Mouse (Mus musculus): ENCODE data around the gene Arsj. TPM values are rescaled to one million over a fixed set of nuclear protein-coding genes. Genes with fewer than 3 reads are reported as not detected.

The Arsj gene
- polyA plus RNA-seq, 1 experiment from 2014 or later: 2.2 TPM

GRCm38 (mm10) chr3:126439331-126439730 lies 75.8 kb downstream of the Arsj start:
- H3K4me2 ChIP-seq: no peak overlapping the region
- H3K9ac ChIP-seq: no peak overlapping the region
- H3K4me1 ChIP-seq: no peaks in the 10 kb centered on the region
- no peaks in the 10 kb centered on the region for H3K27me3 ChIP-seq (replicated peaks)
- no peak overlapping the region for H3K27ac ChIP-seq
- no peaks in the 10 kb centered on the region for H3K9me3 ChIP-seq
- 59% methylated on average over 6 of the region's 6 CpGs for WGBS
- ATAC-seq (ENCODE audit: insufficient read depth, low FRiP score, low read depth): no peak
- no peak overlapping the region for H3K4me3 ChIP-seq (replicated peaks)
- H3K36me3 ChIP-seq: no peaks in the 10 kb centered on the region

- H3K27me3 ChIP-seq (replicated peaks): no peaks in the 10 kb centered on the region
- H3K9ac ChIP-seq: no peak overlapping the region
- ATAC-seq (ENCODE audit: insufficient read depth, low FRiP score, low read depth): no peak
- WGBS: 57% methylated on average over 6 of the region's 6 CpGs
- no peaks in the 10 kb centered on the region for H3K9me3 ChIP-seq
- no peaks in the 10 kb centered on the region for H3K4me1 ChIP-seq
- H3K36me3 ChIP-seq: no peaks in the 10 kb centered on the region
- H3K27ac ChIP-seq: no peak overlapping the region
- H3K4me3 ChIP-seq (replicated peaks): no peak overlapping the region
- H3K4me2 ChIP-seq: no peak overlapping the region
Measured at GRCm38 (mm10) chr3:126449058-126449457, 85.6 kb downstream of the Arsj start.

GRCm38 (mm10) chr3:126449515-126449914 lies 86.0 kb downstream of the Arsj start:
- WGBS: 49% methylated on average over 2 of the region's 2 CpGs
- Histone ChIP-seq H3K27me3 (replicated peaks) (no peaks in the 10 kb centered on the region), H3K36me3 (no peaks in the 10 kb centered on the region), H3K4me3 (replicated peaks) (no peak overlapping the region), H3K9ac (no peak overlapping the region), H3K9me3 (no peaks in the 10 kb centered on the region), H3K4me2 (no peak overlapping the region), H3K27ac (no peak overlapping the region), H3K4me1 (no peaks in the 10 kb centered on the region)
- no peak for ATAC-seq (ENCODE audit: insufficient read depth, low FRiP score, low read depth)

GRCm38 (mm10) chr3:126455787-126456482 lies 92.5 kb downstream of the Arsj start:
- no peak overlapping the region for H3K4me2 ChIP-seq
- H3K4me1 ChIP-seq: no peaks in the 10 kb centered on the region
- no peak overlapping the region for H3K4me3 ChIP-seq (replicated peaks)
- ATAC-seq (ENCODE audit: insufficient read depth, low FRiP score, low read depth): no peak
- WGBS: 49% methylated on average over 7 of the region's 7 CpGs
- H3K9me3 ChIP-seq: no peaks in the 10 kb centered on the region
- no peak overlapping the region for H3K9ac ChIP-seq
- H3K27ac ChIP-seq: no peak overlapping the region
- H3K36me3 ChIP-seq: no peaks in the 10 kb centered on the region
- H3K27me3 ChIP-seq (replicated peaks): no peaks in the 10 kb centered on the region

GRCm38 (mm10) chr3:126463119-126463815 lies 99.8 kb downstream of the Arsj start:
- no peak overlapping the region for H3K4me3 ChIP-seq (replicated peaks)
- WGBS: 69% methylated on average over 4 of the region's 4 CpGs
- H3K27me3 ChIP-seq (replicated peaks): no peaks in the 10 kb centered on the region
- no peak overlapping the region for H3K4me2 ChIP-seq
- H3K9me3 ChIP-seq: no peaks in the 10 kb centered on the region
- no peak overlapping the region for H3K9ac ChIP-seq
- H3K4me1 ChIP-seq: no peaks in the 10 kb centered on the region
- no peak overlapping the region for H3K27ac ChIP-seq
- no peaks in the 10 kb centered on the region for H3K36me3 ChIP-seq
- no peak for ATAC-seq (ENCODE audit: insufficient read depth, low FRiP score, low read depth)

- 61% methylated on average over 2 of the region's 2 CpGs for WGBS
- no peaks in the 10 kb centered on the region for H3K4me1 ChIP-seq
- no peak overlapping the region for H3K4me3 ChIP-seq (replicated peaks)
- H3K27me3 ChIP-seq (replicated peaks): no peaks in the 10 kb centered on the region
- ATAC-seq (ENCODE audit: insufficient read depth, low FRiP score, low read depth): no peak
- H3K27ac ChIP-seq: no peak overlapping the region
- no peak overlapping the region for H3K4me2 ChIP-seq
- H3K9me3 ChIP-seq: no peaks in the 10 kb centered on the region
- no peaks in the 10 kb centered on the region for H3K36me3 ChIP-seq
- no peak overlapping the region for H3K9ac ChIP-seq
Measured at GRCm38 (mm10) chr3:126464262-126464661, 100.8 kb downstream of the Arsj start.

Other genes starting within 250 kb of the Arsj start
- gene Camk2d, start 232.6 kb downstream of the Arsj start, polyA plus RNA-seq (2015; fragmentation: Nextera tagmentation; extraction: Ambion mirVana): 37.7 and 39.4 TPM in 2 replicates